Mouse (Mus musculus) cerebellum, adult 18-20 months (tissue): Measurements from ENCODE around the gene Gid8.
"Not testable (repeated sequence)": the region's sequence is repeated elsewhere in the genome, so short reads cannot be mapped to it uniquely, and the experiment has no call there.

Experiments
- DNase-seq, 2 experiments: peaks; one replicate each; pipeline ENCODE4 v3.0.0; 2021

Gene Gid8

GRCm38 (mm10) chr2:180710276-180711155, 599 bp downstream of the Gid8 start:
- no peak for DNase-seq

- DNase-seq = no peak
Measured at GRCm38 (mm10) chr2:180711527-180711926, 1.6 kb downstream of the Gid8 start.

GRCm38 (mm10) chr2:180712037-180712689, 2.2 kb downstream of the Gid8 start:
- DNase-seq = no peak

- not testable (repeated sequence) for DNase-seq
Measured at GRCm38 (mm10) chr2:180722748-180723147, 12.8 kb downstream of the Gid8 start.

- no peak for DNase-seq
Measured at GRCm38 (mm10) chr2:180723865-180724264, 13.9 kb downstream of the Gid8 start.

- no peak for DNase-seq
Measured at GRCm38 (mm10) chr2:180724585-180725413, 14.9 kb downstream of the Gid8 start, which contains the start of gene Slc17a9. Gene Slc17a9 (plus strand): TSS chr2:180725263.

GRCm38 (mm10) chr2:180725414-180725778, 15.5 kb downstream of the Gid8 start:
- DNase-seq = no peak

GRCm38 (mm10) chr2:180725856-180726629, 16.1 kb downstream of the Gid8 start:
- DNase-seq = no peak

- no peak for DNase-seq
Measured at GRCm38 (mm10) chr2:180726658-180727442, 16.9 kb downstream of the Gid8 start.

- no peak for DNase-seq
Measured at GRCm38 (mm10) chr2:180727613-180728021, 17.7 kb downstream of the Gid8 start.

- DNase-seq = no peak
Measured at GRCm38 (mm10) chr2:180731036-180731435, 21.1 kb downstream of the Gid8 start.

GRCm38 (mm10) chr2:180731984-180732383, 22.1 kb downstream of the Gid8 start:
- no peak for DNase-seq

GRCm38 (mm10) chr2:180735232-180735631, 25.3 kb downstream of the Gid8 start:
- DNase-seq = no peak

GRCm38 (mm10) chr2:180737984-180738383, 28.1 kb downstream of the Gid8 start:
- DNase-seq = no peak

- no peak for DNase-seq
Measured at GRCm38 (mm10) chr2:180740349-180740748, 30.4 kb downstream of the Gid8 start.

- DNase-seq = no peak
Measured at GRCm38 (mm10) chr2:180741421-180741820, 31.5 kb downstream of the Gid8 start.

- DNase-seq = no peak
Measured at GRCm38 (mm10) chr2:180742820-180743219, 32.9 kb downstream of the Gid8 start.

GRCm38 (mm10) chr2:180743321-180743720, 33.4 kb downstream of the Gid8 start:
- DNase-seq = no peak

- peak; percentile 84 to 90 for DNase-seq
Measured at GRCm38 (mm10) chr2:180745248-180745927, 35.5 kb downstream of the Gid8 start.

GRCm38 (mm10) chr2:180746569-180747192, 36.8 kb downstream of the Gid8 start:
- DNase-seq = no peak
